Mouse (Mus musculus) kidney, adult 2 months (tissue): ENCODE results near the gene Znrf2. TPM values are rescaled to one million over a fixed set of nuclear protein-coding genes. Genes with fewer than 3 reads are reported as not detected.

Experiments
- DNase-seq: peaks from one replicate; pipeline ENCODE4 v3.0.0; 2021
- H3K27ac ChIP-seq: fragments of 200-500 bp; 2 replicates; pipeline ENCODE4 v1.5.1; 2012; ENCODE audit warnings: low read depth, low read length, control low read depth, inconsistent platforms; ENCODE audit not compliant: insufficient read depth
- H3K27me3 ChIP-seq: fragments of 200-500 bp; replicated peaks from 2 replicates; pipeline ENCODE4 v1.6.1; 2012; ENCODE audit warnings: mild to moderate bottlenecking, moderate library complexity, low read length, inconsistent platforms; ENCODE audit not compliant: control insufficient read depth, insufficient read depth
- H3K36me3 ChIP-seq: fragments of 200-500 bp; 2 replicates; pipeline ENCODE4 v1.6.1; 2012; ENCODE audit warnings: mild to moderate bottlenecking, moderate library complexity, low read length, inconsistent platforms; ENCODE audit not compliant: control insufficient read depth, insufficient read depth
- H3K4me1 ChIP-seq: fragments of 200-500 bp; 2 replicates; pipeline ENCODE4 v1.6.1; 2011; ENCODE audit warnings: low read length; ENCODE audit not compliant: control insufficient read depth, insufficient read depth
- H3K4me3 ChIP-seq: fragments of 200-500 bp; 2 replicates; pipeline ENCODE4 v1.5.1; 2011; ENCODE audit warnings: mild to moderate bottlenecking, low read depth, low read length, control low read depth; ENCODE audit not compliant: insufficient read depth
- CTCF ChIP-seq: fragments of 200-500 bp; conservative IDR thresholded peaks from 2 replicates; pipeline ENCODE4 v1.5.1; 2011; ENCODE audit warnings: low read depth, mild to moderate bottlenecking, control low read depth, low read length, moderate library complexity, mixed read lengths; ENCODE audit not compliant: insufficient read depth, insufficient read length
- POLR2A ChIP-seq: fragments of 200-500 bp; IDR thresholded peaks from one replicate; pipeline ENCODE4 v1.6.1; 2011; ENCODE audit warnings: low read depth, low read length, control low read depth
- WGBS: fragments of 180-500 bp; shearing (Covaris S2); methylation state at CpG from one replicate; pipeline ENCODE4 v1.1.7; 2018; 5-methylcytosine and 5-hydroxymethylcytosine counted together
- polyA plus RNA-seq: library from polyadenylated mRNA; depleted of rRNA; stranded (reverse); fragments of >200 nt; gene quantifications from 2 replicates; pipeline ENCODE4 v1.2.3, GENCODE M21; 2012; rRNA removed

Gene Znrf2
- 17.0 and 18.1 TPM in 2 replicates for polyA plus RNA-seq

DNA sequence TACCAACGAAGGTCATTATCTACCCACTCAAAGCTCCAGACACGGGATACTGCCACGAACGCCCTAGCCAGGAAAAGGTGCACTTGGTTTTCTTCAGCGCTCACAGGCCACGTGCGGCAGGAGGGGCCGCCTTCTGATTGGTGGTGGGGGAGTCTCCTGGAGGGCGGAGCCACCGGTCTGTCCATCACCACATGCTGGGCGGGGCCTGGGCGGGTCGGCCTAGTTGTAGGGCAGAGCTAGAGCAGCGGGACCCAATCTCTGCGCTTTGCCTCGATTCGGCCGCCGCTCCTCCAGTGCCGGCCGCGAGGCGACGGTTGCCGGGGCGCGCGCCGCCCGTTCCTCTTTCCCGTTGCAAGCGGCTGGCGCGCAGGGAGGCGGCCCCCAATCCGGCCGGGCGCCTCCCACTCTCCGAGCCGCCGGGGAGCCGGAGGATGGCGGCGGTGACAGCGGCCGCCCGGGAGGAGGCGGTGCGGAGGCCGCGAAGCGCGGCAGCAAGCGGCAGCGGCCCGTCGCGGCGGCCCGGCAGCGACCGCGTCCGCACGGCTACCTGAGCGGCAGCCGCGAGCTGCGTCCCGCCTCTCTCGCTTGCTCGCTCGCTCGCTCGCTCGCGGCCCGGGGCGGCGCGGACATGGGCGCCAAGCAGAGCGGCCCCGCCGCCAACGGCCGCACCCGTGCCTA is at the start of gene Znrf2:
Znrf2 (plus strand) TSS at position 529 of the 678 bp plus-strand sequence.
- TF ChIP-seq CTCF (no peak), POLR2A (peak; percentile 90)
- WGBS: under 1% methylated on average over 85 of the region's 88 CpGs
- peak within 1 kb of the TSS; percentile 76 for H3K4me3 ChIP-seq
- peaks cover 33% of the 10 kb centered on the region for H3K4me1 ChIP-seq
- H3K27ac ChIP-seq: peak within 1 kb of the TSS; percentile 83
- no peaks in the 10 kb centered on the region for H3K36me3 ChIP-seq
- no peaks in the 10 kb centered on the region for H3K27me3 ChIP-seq
- DNase-seq: peak; percentile 98

- no peak overlapping the region for H3K27ac ChIP-seq
- H3K27me3 ChIP-seq: no peaks in the 10 kb centered on the region
- H3K4me1 ChIP-seq: peaks cover 7% of the 10 kb centered on the region; the same call in 1 of the 2 replicates
- H3K4me3 ChIP-seq: no peak overlapping the region
- no peaks in the 10 kb centered on the region for H3K36me3 ChIP-seq
- no peak for TF ChIP-seq CTCF
- no peak for TF ChIP-seq POLR2A
- 32% methylated on average over 4 of the region's 4 CpGs for WGBS
- DNase-seq: no peak
Observed at GRCm38 (mm10) chr6:54767746-54768145, 49.0 kb upstream of the Znrf2 start.

- no peak for DNase-seq
- Histone ChIP-seq H3K27me3 (no peaks in the 10 kb centered on the region), H3K4me3 (no peak overlapping the region), H3K36me3 (no peaks in the 10 kb centered on the region), H3K27ac (no peak overlapping the region), H3K4me1 (no peaks in the 10 kb centered on the region)
- WGBS: 74% methylated on average over 4 of the region's 4 CpGs
- TF ChIP-seq CTCF (no peak), POLR2A (no peak)
Observed at GRCm38 (mm10) chr6:54770766-54771165, 46.0 kb upstream of the Znrf2 start.

DNA sequence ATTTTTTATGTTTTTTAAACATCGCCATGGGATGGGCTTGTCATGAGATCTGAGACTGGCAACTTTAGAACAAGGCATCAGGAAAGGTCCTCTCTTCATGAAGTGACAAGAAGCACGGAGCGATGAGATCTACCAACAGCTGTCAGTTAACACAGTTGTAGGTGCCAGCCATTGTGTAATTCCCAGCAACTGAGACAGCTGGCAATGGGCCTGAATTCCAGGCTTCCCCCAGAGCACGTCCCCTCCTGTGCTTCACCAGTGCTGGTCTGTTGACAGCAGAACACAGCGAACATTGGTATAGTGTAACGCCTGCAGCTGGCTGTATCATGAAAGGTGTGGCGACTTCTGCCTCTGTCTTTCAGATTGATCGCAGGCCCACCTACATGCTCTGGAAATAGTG is 45.5 kb upstream of the Znrf2 start:
- 69% methylated on average over 8 of the region's 8 CpGs for WGBS
- no peak for TF ChIP-seq CTCF
- TF ChIP-seq POLR2A: no peak
- Histone ChIP-seq H3K4me3 (no peak overlapping the region), H3K36me3 (no peaks in the 10 kb centered on the region), H3K27me3 (no peaks in the 10 kb centered on the region), H3K4me1 (no peaks in the 10 kb centered on the region), H3K27ac (no peak overlapping the region)
- DNase-seq: peak; percentile 42

DNA sequence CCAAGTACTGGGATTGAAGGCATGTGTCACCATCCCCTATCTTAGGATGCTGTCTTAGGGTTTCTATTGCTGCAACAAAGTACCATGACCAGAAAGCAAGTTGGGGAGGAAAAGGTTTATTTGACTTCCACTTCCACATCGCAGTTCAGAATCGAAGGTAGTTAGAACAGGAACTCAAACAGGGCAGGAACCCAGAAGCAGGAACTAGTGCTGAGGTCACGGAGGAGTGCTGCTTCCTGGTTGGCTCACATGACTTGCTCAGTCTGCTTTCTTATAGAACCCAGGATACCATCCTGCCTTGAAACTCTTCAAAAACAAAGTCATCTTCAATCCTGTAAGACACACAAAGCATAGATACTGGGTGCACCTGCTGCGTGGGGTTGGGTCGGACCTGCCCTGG is 44.6 kb upstream of the Znrf2 start:
- TF ChIP-seq CTCF (no peak), POLR2A (no peak)
- H3K4me3 ChIP-seq: no peak overlapping the region
- no peaks in the 10 kb centered on the region for H3K4me1 ChIP-seq
- no peak for DNase-seq
- no peak overlapping the region for H3K27ac ChIP-seq
- H3K27me3 ChIP-seq: no peaks in the 10 kb centered on the region
- WGBS: 88% methylated on average over 5 of the region's 5 CpGs
- H3K36me3 ChIP-seq: no peaks in the 10 kb centered on the region

DNA sequence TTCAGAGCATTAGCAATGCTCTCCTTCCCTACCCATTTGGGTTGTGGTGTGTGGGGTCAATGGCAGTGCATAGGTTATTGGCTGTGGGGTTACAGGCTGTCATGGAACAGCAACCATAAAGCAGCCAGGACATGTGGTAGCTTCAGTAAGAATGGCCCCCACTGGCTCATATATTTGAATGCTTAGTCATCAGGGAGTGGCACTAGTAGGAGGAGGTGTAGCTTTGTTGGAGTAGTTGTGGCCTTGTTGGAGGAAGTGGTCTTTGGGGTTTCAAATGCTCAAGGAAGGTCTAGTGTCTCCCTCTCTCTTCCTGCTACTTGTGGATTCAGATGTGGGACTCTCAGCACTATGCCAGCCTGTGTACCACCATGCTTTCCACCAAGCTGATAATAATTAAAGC is 41.0 kb upstream of the Znrf2 start:
- Histone ChIP-seq H3K27me3 (no peaks in the 10 kb centered on the region), H3K36me3 (no peaks in the 10 kb centered on the region), H3K4me3 (no peak overlapping the region), H3K27ac (no peak overlapping the region), H3K4me1 (no peaks in the 10 kb centered on the region; the same call in 1 of the 2 replicates)
- DNase-seq: no peak
- TF ChIP-seq POLR2A: no peak
- no peak for TF ChIP-seq CTCF

GRCm38 (mm10) chr6:54777661-54778060 is 39.1 kb upstream of the Znrf2 start:
- no peak for DNase-seq
- 74% methylated on average over 8 of the region's 8 CpGs for WGBS
- TF ChIP-seq CTCF: no peak
- TF ChIP-seq POLR2A: no peak

GRCm38 (mm10) chr6:54779968-54780367 is 36.7 kb upstream of the Znrf2 start:
- no peaks in the 10 kb centered on the region; the same call in 1 of the 2 replicates for H3K4me1 ChIP-seq
- TF ChIP-seq CTCF (no peak), POLR2A (no peak)
- H3K4me3 ChIP-seq: no peak overlapping the region
- peak; percentile 84 for DNase-seq
- no peak overlapping the region for H3K27ac ChIP-seq
- 54% methylated on average over 5 of the region's 5 CpGs for WGBS
- H3K27me3 ChIP-seq: no peaks in the 10 kb centered on the region
- no peaks in the 10 kb centered on the region for H3K36me3 ChIP-seq

More at GRCm38 (mm10) chr6:54777661-54778060, 39.1 kb upstream of the Znrf2 start:
- H3K36me3 ChIP-seq: no peaks in the 10 kb centered on the region
- no peak overlapping the region for H3K4me3 ChIP-seq
- H3K27me3 ChIP-seq: no peaks in the 10 kb centered on the region
- no peak overlapping the region for H3K27ac ChIP-seq
- H3K4me1 ChIP-seq: no peaks in the 10 kb centered on the region; the same call in 1 of the 2 replicates
